Mouse (Mus musculus) forebrain, embryonic 13.5 days (tissue): ENCODE data around the gene Ptprn2. TPM values are rescaled to one million over a fixed set of nuclear protein-coding genes. Genes with fewer than 3 reads are reported as not detected.

ENCODE experiments used
- ATAC-seq: fragments of 200-750 bp; cut with Nextera tagmentation; 2 replicates; pipeline ENCODE4 v1.8.0; 2017
- H3K27ac ChIP-seq: fragments of 300-500 bp; sonication (generic); 2 replicates; pipeline ENCODE4 v1.5.1; 2015; ENCODE audit warnings: inconsistent platforms, mild to moderate bottlenecking, moderate library complexity
- H3K27me3 ChIP-seq: fragments of 300-500 bp; sonication (generic); 2 replicates; pipeline ENCODE4 v1.6.1; 2015; ENCODE audit warnings: mild to moderate bottlenecking, inconsistent platforms
- H3K36me3 ChIP-seq: fragments of 300-500 bp; sonication (generic); 2 replicates; pipeline ENCODE4 v1.6.1; 2015; ENCODE audit warnings: mild to moderate bottlenecking, inconsistent platforms; ENCODE audit not compliant: poor library complexity, severe bottlenecking
- H3K4me1 ChIP-seq: fragments of 300-500 bp; sonication (generic); 2 replicates; pipeline ENCODE4 v1.6.1; 2015; ENCODE audit warnings: inconsistent platforms
- H3K4me2 ChIP-seq: fragments of 300-500 bp; sonication (generic); 2 replicates; pipeline ENCODE4 v1.6.1; 2015; ENCODE audit warnings: inconsistent platforms, mild to moderate bottlenecking, moderate library complexity
- H3K4me3 ChIP-seq: fragments of 300-500 bp; sonication (generic); 2 replicates; pipeline ENCODE4 v1.5.1; 2015; ENCODE audit warnings: mild to moderate bottlenecking, inconsistent platforms
- H3K9ac ChIP-seq: fragments of 300-500 bp; sonication (generic); 2 replicates; pipeline ENCODE4 v1.6.1; 2015; ENCODE audit warnings: mild to moderate bottlenecking, inconsistent platforms
- H3K9me3 ChIP-seq: fragments of 300-500 bp; sonication (generic); replicated peaks from 2 replicates; pipeline ENCODE4 v1.6.1; 2016; ENCODE audit warnings: inconsistent platforms
- WGBS: fragments of 180-500 bp; shearing (Covaris S2); methylation state at CpG from one replicate; pipeline ENCODE4 v1.1.7; 2015; 5-methylcytosine and 5-hydroxymethylcytosine counted together
- polyA plus RNA-seq: library from polyadenylated mRNA; unstranded; fragments of >200 nt; fragmentation: Nextera tagmentation; extraction: Ambion mirVana; gene quantifications from 2 replicates; pipeline ENCODE4 v1.2.1, GENCODE M21; 2015

The Ptprn2 gene
- polyA plus RNA-seq, result 6.6 and 9.7 TPM in 2 replicates

GRCm38 (mm10) chr12:116485591-116486403, at the start of gene Ptprn2:
Gene Ptprn2 (plus strand): TSS chr12:116485720.
- H3K9me3 ChIP-seq, result no peaks in the 10 kb centered on the region
- H3K9ac ChIP-seq, result peak within 1 kb of the TSS; percentile 73
- peak within 1 kb of the TSS; percentile 81 for H3K4me2 ChIP-seq
- H3K4me3 ChIP-seq, result peak within 1 kb of the TSS; percentile 71
- peak within 1 kb of the TSS; percentile 80 for H3K27ac ChIP-seq
- H3K27me3 ChIP-seq, result peaks cover 22% of the 10 kb centered on the region; the same call in 1 of the 2 replicates
- WGBS, result under 1% methylated on average over 83 of the region's 86 CpGs
- peak; percentile 92 for ATAC-seq
- peaks cover 13% of the 10 kb centered on the region; the same call in 1 of the 2 replicates for H3K4me1 ChIP-seq
- no peaks in the 10 kb centered on the region for H3K36me3 ChIP-seq

- Histone ChIP-seq H3K9me3 (no peaks in the 10 kb centered on the region), H3K27ac (no peak overlapping the region), H3K4me2 (no peak overlapping the region), H3K27me3 (no peaks in the 10 kb centered on the region), H3K9ac (no peak overlapping the region), H3K4me3 (no peak overlapping the region), H3K4me1 (no peaks in the 10 kb centered on the region), H3K36me3 (peaks cover 53% of the 10 kb centered on the region)
- 89% methylated on average over 3 of the region's 3 CpGs for WGBS
- ATAC-seq, result no peak
Measured at GRCm38 (mm10) chr12:116436125-116436524, 49.4 kb upstream of the Ptprn2 start.

- Histone ChIP-seq H3K36me3 (peaks cover 59% of the 10 kb centered on the region), H3K4me3 (no peak overlapping the region), H3K9me3 (no peaks in the 10 kb centered on the region), H3K27ac (no peak overlapping the region), H3K9ac (no peak overlapping the region), H3K27me3 (no peaks in the 10 kb centered on the region), H3K4me1 (no peaks in the 10 kb centered on the region), H3K4me2 (no peak overlapping the region)
- 96% methylated on average over 5 of the region's 5 CpGs for WGBS
- no peak for ATAC-seq
Measured at GRCm38 (mm10) chr12:116438591-116438990, 46.9 kb upstream of the Ptprn2 start.

- Histone ChIP-seq H3K4me1 (no peaks in the 10 kb centered on the region), H3K4me2 (no peak overlapping the region), H3K4me3 (no peak overlapping the region), H3K27ac (no peak overlapping the region), H3K9me3 (no peaks in the 10 kb centered on the region), H3K27me3 (no peaks in the 10 kb centered on the region), H3K36me3 (peaks cover 75% of the 10 kb centered on the region), H3K9ac (no peak overlapping the region)
- ATAC-seq, result no peak
- WGBS, result 95% methylated on average over 3 of the region's 3 CpGs
Measured at GRCm38 (mm10) chr12:116442184-116442583, 43.3 kb upstream of the Ptprn2 start.

GRCm38 (mm10) chr12:116449536-116449935, 36.0 kb upstream of the Ptprn2 start:
- no peak for ATAC-seq
- Histone ChIP-seq H3K27ac (no peak overlapping the region), H3K4me3 (no peak overlapping the region), H3K36me3 (peaks cover 49% of the 10 kb centered on the region), H3K9ac (no peak overlapping the region), H3K9me3 (no peaks in the 10 kb centered on the region), H3K4me2 (no peak overlapping the region), H3K27me3 (no peaks in the 10 kb centered on the region), H3K4me1 (no peaks in the 10 kb centered on the region)
- 92% methylated on average over 2 of the region's 2 CpGs for WGBS

- Histone ChIP-seq H3K27me3 (no peaks in the 10 kb centered on the region), H3K9ac (no peak overlapping the region), H3K9me3 (no peaks in the 10 kb centered on the region), H3K4me2 (no peak overlapping the region), H3K27ac (no peak overlapping the region), H3K4me3 (no peak overlapping the region), H3K4me1 (no peaks in the 10 kb centered on the region), H3K36me3 (peaks cover 37% of the 10 kb centered on the region)
- ATAC-seq, result no peak
- 97% methylated on average over 6 of the region's 6 CpGs for WGBS
Measured at GRCm38 (mm10) chr12:116460379-116461065, 25.0 kb upstream of the Ptprn2 start.

GRCm38 (mm10) chr12:116467030-116467429, 18.5 kb upstream of the Ptprn2 start:
- H3K4me1 ChIP-seq, result no peaks in the 10 kb centered on the region
- no peak overlapping the region for H3K4me2 ChIP-seq
- ATAC-seq, result no peak
- H3K36me3 ChIP-seq, result peaks cover 9% of the 10 kb centered on the region; the same call in 1 of the 2 replicates
- H3K4me3 ChIP-seq, result no peak overlapping the region
- no peak overlapping the region for H3K27ac ChIP-seq
- no peaks in the 10 kb centered on the region for H3K27me3 ChIP-seq
- H3K9me3 ChIP-seq, result no peaks in the 10 kb centered on the region
- WGBS, result 94% methylated on average over 5 of the region's 5 CpGs
- H3K9ac ChIP-seq, result no peak overlapping the region

- H3K9me3 ChIP-seq, result no peaks in the 10 kb centered on the region
- no peak overlapping the region for H3K4me2 ChIP-seq
- H3K27me3 ChIP-seq, result no peaks in the 10 kb centered on the region
- no peaks in the 10 kb centered on the region for H3K4me1 ChIP-seq
- H3K4me3 ChIP-seq, result no peak overlapping the region
- no peak overlapping the region for H3K9ac ChIP-seq
- WGBS, result 94% methylated on average over 1 of the region's 1 CpGs
- H3K36me3 ChIP-seq, result peaks cover 9% of the 10 kb centered on the region; the same call in 1 of the 2 replicates
- H3K27ac ChIP-seq, result no peak overlapping the region
- no peak for ATAC-seq
Measured at GRCm38 (mm10) chr12:116468348-116468747, 17.2 kb upstream of the Ptprn2 start.

GRCm38 (mm10) chr12:116469096-116469495, 16.4 kb upstream of the Ptprn2 start:
- Histone ChIP-seq H3K4me2 (no peak overlapping the region), H3K4me3 (no peak overlapping the region), H3K4me1 (no peaks in the 10 kb centered on the region), H3K9me3 (no peaks in the 10 kb centered on the region), H3K27me3 (no peaks in the 10 kb centered on the region), H3K9ac (no peak overlapping the region), H3K27ac (no peak overlapping the region), H3K36me3 (peaks cover 5% of the 10 kb centered on the region; the same call in 1 of the 2 replicates)
- ATAC-seq, result no peak
- 85% methylated on average over 3 of the region's 3 CpGs for WGBS

GRCm38 (mm10) chr12:116473264-116473663, 12.3 kb upstream of the Ptprn2 start:
- 79% methylated on average over 2 of the region's 2 CpGs for WGBS

GRCm38 (mm10) chr12:116473761-116474160, 11.8 kb upstream of the Ptprn2 start:
- no peak for ATAC-seq
- no peaks in the 10 kb centered on the region for H3K9me3 ChIP-seq

More at GRCm38 (mm10) chr12:116473264-116473663, 12.3 kb upstream of the Ptprn2 start:
- Histone ChIP-seq H3K36me3 (no peaks in the 10 kb centered on the region), H3K9ac (no peak overlapping the region), H3K9me3 (no peaks in the 10 kb centered on the region), H3K27ac (no peak overlapping the region), H3K27me3 (no peaks in the 10 kb centered on the region), H3K4me1 (no peaks in the 10 kb centered on the region), H3K4me3 (no peak overlapping the region), H3K4me2 (no peak overlapping the region)
- ATAC-seq, result no peak

GRCm38 (mm10) chr12:116474676-116475075, 10.8 kb upstream of the Ptprn2 start:
- no peak overlapping the region for H3K4me3 ChIP-seq
- no peaks in the 10 kb centered on the region for H3K36me3 ChIP-seq
- ATAC-seq, result no peak
- no peak overlapping the region for H3K27ac ChIP-seq
- no peaks in the 10 kb centered on the region for H3K9me3 ChIP-seq
- no peak overlapping the region for H3K9ac ChIP-seq
- H3K27me3 ChIP-seq, result no peaks in the 10 kb centered on the region
- H3K4me1 ChIP-seq, result no peaks in the 10 kb centered on the region
- H3K4me2 ChIP-seq, result no peak overlapping the region
- WGBS, result 82% methylated on average over 3 of the region's 3 CpGs

More at GRCm38 (mm10) chr12:116473761-116474160, 11.8 kb upstream of the Ptprn2 start:
- H3K4me2 ChIP-seq, result no peak overlapping the region
- H3K27ac ChIP-seq, result no peak overlapping the region
- no peaks in the 10 kb centered on the region for H3K36me3 ChIP-seq
- H3K27me3 ChIP-seq, result no peaks in the 10 kb centered on the region
- H3K4me3 ChIP-seq, result no peak overlapping the region
- no peak overlapping the region for H3K9ac ChIP-seq
- H3K4me1 ChIP-seq, result no peaks in the 10 kb centered on the region
